Mouse (Mus musculus) frontal cortex, postnatal 36 days (tissue): ENCODE data around the gene Fam177a.
"Not testable (repeated sequence)": the region's sequence is repeated elsewhere in the genome, so short reads cannot be mapped to it uniquely, and the experiment has no call there.

Experiments used
- DNase-seq, 2 experiments: peaks; one replicate each; pipeline ENCODE4 v3.0.0; 2022; ENCODE audit warnings: low spot score in 2 of 2

Fam177a gene

DNA sequence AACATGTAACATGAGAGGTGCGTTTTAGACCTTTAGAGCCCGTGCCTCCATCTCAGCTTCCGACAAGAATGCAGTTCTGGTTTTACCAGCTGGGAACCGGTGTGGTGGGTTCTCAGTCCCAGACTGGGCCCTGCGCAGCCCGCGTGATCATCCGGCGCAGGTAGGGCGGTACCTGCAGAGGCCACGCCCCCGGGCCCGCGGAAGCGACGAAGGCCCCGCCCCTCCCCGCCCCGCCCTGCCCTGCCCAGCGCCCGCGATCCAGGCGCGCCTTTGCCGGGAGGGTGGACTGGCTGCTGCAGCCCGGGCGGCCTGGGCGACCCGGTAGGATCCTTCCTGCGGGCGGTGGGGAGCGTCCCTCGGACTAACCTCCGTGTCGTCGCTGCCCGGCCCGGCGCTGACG is at the start of gene Fam177a:
TSS of gene Fam177a (plus strand) at position 228 of the 400 bp plus-strand sequence.
- not testable (repeated sequence) for DNase-seq

DNA sequence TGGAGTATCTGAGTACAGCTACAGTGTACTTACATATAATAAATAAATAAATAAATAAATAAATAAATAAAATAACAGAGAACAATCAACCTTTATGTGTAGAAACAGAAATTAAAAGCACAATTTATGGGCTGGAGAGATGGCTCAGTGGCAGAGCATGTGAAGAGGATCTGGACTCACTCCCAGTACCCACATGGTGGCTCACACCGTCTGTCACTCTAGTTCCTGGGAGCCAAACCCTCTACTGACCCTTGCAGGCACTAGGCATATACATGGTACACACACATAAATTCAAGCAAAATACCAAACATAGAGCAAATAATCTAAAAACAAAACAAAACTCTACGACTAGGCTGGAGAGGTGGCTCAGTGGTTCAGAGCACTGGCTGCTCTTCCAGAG is 49.0 kb upstream of the Fam177a start:
- no peak for DNase-seq

DNA sequence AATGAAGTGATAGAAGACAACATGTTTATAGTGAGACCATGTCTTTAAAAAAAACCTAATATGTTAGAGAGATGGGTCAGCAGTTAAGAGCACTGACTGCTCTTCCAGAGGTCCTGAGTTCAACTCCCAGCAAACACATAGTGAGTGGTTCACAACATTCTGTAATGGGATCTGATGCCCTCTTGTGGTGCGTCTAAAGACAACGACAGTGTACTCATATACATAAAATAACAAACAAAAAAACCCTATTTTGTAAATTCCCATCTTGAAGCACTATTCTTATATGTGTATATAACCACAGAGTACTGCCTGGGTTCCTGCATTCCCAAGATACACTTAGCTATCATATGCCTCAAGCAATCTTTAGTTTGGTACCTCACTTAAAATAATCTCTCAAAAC is 45.6 kb upstream of the Fam177a start:
- not testable (repeated sequence) for DNase-seq

DNA sequence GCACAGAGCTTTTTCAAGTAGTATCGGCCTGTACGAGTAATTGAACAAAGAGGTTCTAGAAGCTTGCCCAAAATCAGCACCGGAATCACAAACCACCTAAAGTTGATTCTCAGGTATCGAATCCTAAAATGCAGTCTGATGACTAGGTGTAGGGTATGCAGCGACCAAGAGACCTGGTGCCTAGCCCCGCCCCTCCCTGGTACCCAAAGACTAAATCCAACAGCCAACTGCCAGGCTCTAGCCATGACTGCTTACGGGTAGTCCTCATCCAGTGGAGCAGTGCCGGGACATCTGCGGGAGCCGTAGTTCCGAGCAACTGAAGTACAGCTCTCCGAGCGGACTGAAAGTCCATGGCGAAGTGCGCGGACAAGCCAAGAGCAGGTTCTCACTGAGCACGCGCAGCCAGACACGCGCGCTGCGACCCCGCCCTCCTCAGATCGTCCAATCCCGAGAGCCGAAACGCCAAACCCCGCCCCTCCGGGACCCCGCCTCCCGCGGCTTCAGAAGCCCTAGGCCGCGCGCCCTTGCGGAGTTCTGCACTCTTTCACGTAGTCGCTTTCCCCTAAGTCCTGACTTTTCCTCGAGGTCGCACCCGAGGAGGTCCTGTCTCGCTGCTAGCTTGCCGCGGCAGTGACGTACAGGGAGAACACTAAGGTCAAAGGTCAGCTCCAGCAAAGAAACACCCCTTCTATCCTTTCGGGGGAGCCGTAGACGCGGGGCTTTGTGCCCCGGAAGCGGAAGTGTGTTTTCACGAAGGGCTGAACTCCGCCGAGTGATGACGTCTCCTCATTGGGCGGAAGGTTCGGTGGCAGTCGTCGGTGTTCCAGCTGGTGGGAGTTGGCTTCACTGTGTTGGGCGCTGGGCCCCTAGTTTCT is 44.3 kb upstream of the Fam177a start, which contains the start of the genes 2700097O09Rik and Srp54a:
TSS of gene 2700097O09Rik (minus strand) at position 385 of the 875 bp plus-strand sequence.
TSS of gene Srp54a (plus strand) at position 537 of the 875 bp plus-strand sequence.
- peak; percentile 93 to 94 for DNase-seq

DNA sequence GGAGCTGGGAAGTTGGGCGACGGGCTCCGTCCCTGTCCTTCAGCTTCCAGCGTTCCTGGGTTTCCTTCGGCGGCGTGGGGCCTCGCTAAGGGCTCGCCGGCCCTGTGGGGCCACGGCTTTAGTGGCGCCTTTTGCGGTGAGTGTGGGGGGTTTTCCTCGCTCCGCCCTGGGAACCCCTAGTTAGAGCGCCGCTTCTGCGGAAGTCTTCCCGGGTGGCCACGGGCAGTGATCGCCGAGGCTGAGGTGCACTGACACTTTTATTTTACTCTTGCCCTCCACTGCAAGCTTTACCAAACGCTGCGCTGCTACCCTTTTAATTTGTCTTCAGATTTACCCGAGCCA is 43.7 kb upstream of the Fam177a start:
- not testable (repeated sequence) for DNase-seq

DNA sequence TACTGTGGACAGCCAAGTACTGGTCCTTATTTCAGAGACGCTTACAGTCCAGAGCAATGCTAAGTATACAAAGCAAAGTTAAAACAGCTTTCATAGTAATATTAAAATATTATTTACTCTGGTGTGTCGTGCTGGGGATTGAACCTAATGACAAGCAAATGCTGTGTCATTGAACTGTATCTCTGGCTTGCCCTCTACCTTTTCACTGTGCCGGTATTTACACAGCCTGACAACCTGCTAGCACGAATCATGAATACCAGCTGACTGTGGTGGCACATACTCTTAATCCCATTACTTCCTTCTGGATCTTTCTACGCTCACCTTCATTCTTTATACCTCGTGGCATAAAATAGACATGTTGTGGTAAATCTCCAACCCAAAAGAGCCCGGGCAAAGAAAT is 32.1 kb upstream of the Fam177a start:
- not testable (repeated sequence) for DNase-seq

DNA sequence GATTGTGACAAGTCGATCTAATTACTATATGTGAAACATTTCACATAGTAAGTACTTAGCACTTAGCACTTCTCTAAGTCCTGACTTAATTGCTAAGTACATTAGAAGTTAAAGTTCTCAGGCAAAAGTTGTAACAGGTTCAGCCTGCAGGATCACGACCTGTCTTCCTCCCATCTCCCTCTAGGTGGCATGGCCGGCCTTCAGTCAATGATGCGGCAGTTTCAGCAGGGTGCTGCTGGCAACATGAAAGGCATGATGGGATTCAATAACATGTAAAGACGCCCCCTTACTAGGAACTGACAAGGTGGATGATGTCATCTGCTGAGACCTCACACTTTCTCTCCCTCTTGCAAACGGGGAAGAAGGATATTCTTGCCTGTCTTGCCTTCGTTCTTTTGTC is 11.7 kb upstream of the Fam177a start:
- DNase-seq: not testable (repeated sequence)

DNA sequence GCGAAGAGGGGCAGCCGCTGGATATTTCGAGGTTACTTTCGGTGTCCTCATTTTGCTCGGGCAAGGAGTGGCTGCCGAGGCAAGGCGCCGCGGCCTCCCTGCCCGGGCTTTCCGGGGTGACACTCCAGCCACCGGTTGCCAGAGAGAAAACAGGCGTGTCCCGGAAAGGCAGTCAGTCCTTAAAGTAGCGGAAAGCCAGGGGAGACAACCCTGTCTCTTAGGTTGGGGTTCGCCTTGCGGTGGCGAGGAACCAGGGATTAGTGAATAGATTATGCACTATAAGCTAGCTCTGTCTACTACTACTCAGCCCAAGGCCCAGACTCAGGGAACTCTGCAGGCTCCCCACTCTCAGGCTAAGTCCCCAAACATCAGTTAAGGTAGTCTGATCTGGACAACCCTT is 462 bp downstream of the Fam177a start:
- DNase-seq: not testable (repeated sequence)

DNA sequence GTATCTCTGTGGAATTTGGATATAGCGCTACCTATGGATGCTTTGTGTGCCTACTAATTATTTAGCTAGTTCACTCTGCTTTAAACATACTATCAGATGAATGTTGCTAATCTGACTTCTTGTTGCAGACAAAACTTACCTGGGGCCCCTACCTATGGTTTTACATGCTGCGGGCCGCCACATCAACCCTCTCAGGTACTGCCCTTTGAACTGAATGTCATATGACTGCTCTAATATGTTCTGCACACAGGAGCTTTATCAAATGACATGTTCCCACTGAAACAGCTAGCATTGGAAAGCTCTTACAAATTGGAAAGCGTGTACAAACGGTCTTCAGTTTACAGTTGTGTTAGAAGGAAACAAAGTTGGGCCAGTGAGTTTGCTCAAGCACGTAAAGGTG is 11.3 kb downstream of the Fam177a start:
- not testable (repeated sequence) for DNase-seq

DNA sequence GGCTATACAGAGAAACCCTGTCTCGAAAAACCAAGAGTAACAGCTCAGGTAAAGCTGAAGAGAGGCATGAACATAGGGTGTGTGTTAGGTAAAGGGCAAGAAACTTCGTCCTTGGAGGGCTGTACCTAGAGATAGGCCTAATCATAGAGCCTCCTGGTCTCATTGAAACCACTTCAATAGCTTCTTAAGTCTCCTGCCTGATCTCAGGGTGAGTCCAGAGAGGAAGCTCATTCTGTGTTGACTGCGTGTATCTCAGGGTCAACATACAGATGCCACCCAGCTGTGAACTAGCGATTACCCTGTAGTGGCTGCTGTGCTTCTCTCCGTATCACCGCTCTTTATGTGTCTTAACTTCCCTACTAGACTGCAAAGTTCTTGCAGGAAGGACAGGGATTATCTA is 13.6 kb downstream of the Fam177a start:
- not testable (repeated sequence) for DNase-seq

DNA sequence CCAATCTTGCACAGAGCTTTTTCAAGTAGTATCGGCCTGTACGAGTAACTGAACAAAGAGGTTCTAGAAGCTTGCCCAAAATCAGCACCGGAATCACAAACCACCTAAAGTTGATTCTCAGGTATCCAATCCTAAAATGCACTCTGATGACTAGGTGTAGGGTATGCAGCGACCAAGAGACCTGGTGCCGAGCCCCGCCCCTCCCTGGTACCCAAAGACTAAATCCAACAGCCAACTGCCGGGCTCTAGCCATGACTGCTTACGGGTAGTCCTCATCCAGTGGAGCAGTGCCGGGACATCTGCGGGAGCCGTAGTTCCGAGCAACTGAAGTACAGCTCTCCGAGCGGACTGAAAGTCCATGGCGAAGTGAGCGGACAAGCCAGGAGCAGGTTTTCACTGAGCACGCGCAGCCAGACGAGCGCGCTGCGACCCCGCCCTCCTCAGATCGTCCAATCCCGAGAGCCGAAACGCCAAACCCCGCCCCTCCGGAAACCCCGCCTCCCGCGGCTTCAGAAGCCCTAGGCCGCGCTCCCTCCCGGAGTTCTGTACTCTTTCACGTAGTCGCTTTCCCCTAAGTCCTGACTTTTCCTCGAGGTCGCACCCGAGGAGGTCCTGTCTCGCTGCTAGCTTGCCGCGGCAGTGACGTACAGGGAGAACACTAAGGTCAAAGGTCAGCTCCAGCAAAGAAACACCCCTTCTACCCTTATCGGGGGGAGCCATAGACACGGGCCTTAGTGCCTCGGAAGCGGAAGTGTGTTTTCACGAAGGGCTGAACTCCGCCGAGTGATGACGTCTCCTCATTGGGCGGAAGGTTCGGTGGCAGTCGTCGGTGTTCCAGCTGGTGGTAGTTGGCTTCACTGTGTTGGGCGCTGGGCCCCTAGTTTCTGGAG is 30.5 kb downstream of the Fam177a start, which contains the start of gene Srp54b:
TSS of gene Srp54b (plus strand) at position 546 of the 890 bp plus-strand sequence.
- DNase-seq: not testable (repeated sequence)

DNA sequence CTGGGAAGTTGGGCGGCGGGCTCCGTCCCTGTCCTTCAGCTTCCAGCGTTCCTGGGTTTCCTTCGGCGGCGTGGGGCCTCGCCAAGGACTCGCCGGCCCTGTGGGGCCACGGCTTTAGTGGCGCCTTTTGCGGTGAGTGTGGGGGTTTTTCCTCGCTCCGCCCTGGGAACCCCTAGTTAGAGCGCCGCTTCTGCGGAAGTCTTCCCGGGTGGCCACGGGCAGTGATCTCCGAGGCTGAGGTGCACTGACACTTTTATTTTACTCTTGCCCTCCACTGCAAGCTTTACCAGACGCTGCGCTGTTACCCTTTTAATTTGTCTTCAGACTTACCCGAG is 31.1 kb downstream of the Fam177a start:
- DNase-seq: not testable (repeated sequence)

DNA sequence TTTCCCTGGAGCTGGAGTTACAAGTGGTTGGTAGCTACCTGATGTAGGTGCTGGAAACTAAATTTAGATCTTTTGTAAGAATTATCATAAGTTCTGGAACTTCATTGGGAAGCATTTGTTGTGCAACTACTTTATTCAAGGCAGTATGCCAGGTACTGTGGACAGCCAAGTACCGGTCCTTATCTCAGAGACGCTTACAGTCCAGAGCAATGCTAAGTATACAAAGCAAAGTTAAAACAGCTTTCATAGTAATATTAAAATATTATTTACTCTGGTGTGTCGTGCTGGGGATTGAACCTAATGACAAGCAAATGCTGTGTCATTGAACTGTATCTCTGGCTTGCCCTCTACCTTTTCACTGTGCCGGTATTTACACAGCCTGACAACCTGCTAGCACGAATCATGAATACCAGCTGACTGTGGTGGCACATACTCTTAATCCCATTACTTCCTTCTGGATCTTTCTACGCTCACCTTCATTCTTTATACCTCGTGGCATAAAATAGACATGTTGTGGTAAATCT is 42.8 kb downstream of the Fam177a start:
- DNase-seq: not testable (repeated sequence)

DNA sequence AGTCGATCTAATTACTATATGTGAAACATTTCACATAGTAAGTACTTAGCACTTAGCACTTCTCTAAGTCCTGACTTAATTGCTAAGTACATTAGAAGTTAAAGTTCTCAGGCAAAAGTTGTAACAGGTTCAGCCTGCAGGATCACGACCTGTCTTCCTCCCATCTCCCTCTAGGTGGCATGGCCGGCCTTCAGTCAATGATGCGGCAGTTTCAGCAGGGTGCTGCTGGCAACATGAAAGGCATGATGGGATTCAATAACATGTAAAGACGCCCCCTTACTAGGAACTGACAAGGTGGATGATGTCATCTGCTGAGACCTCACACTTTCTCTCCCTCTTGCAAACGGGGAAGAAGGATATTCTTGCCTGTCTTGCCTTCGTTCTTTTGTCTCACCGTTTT is 63.4 kb downstream of the Fam177a start:
- not testable (repeated sequence) for DNase-seq

DNA sequence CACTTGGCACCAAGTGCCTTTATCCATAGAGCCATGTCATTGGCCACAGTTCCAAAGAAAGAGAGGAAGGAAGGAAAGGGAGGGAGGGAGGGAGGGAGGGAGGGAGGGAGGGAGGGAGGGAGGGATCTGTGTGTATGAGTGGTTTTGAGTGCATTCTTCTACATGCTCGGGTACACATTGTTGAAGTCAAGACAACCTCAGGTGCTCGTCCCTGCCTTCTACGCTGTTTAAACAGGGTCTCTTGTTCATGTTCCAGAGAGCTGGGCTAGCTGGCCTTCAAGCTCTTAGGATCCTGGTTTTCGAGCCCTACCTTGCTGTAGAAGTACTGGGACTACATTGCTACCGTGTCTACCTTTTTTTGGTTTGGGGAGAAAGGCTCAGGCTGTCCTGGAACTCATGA is 64.9 kb downstream of the Fam177a start:
- DNase-seq: not testable (repeated sequence)
